Mouse (Mus musculus): ENCODE measurements around the gene Spata21. TPM values are rescaled to one million over a fixed set of nuclear protein-coding genes. Genes with fewer than 3 reads are reported as not detected.
"Not testable (repeated sequence)": the region's sequence is repeated elsewhere in the genome, so short reads cannot be mapped to it uniquely, and the experiment has no call there.

Gene Spata21
- polyA plus RNA-seq, 1 experiment from 2014 or later: not detected

DNA sequence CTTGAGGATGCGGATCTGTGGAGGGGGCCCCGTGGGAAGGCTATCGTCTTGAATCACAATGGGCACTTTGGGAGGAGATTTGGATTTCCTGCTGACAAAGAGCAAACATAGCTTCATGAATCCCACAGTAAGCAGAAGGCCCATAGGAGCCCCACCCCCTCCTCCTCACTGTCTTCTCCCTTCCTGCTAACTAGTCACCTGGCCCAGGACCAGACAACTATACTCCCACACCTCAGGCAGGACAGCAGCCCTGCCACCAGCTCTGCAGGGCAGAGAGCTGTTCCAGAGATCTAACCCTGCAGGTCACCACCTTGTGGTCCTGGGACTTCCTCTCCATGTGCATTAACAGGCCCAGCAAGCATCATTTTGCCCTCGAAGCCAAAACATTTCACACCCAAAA is 30.6 kb downstream of the Spata21 start:
- 71% methylated on average over 4 of the region's 4 CpGs for WGBS

DNA sequence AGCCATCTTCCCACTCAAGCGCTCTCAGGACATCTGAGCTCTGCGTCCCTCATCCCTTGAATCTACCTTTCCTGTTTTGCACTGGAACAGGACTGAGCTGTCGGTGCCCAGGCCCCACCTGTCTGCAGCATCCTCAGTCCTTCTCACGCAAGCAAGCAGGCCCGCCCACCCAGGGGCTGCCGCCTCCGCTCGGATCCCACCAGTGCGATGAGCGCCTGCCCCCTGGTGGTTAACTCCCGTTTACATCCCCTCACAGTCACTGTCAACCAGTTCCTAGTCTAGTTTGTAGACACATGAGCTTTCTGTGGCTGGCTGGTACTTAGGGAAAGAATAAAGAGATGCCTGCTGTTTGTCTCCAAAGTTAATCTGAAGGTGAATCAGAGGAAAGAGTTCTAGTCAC is 32.6 kb downstream of the Spata21 start:
- 32% methylated on average over 11 of the region's 11 CpGs for WGBS
- Histone ChIP-seq H3K9me3 (no peaks in the 10 kb centered on the region), H3K4me3 (no peak overlapping the region), H3K27ac (no peak overlapping the region), H3K27me3 (ENCODE audit: insufficient read depth, poor library complexity, severe bottlenecking) (no peaks in the 10 kb centered on the region), H3K36me3 (peaks cover 36% of the 10 kb centered on the region), H3K4me1 (peaks cover 69% of the 10 kb centered on the region)
- DNase-seq (ENCODE audit: low spot score): no peak

More for the DNA sequence above, 30.6 kb downstream of the Spata21 start:
- H3K4me3 ChIP-seq: no peak overlapping the region
- peaks cover 55% of the 10 kb centered on the region for H3K36me3 ChIP-seq
- no peaks in the 10 kb centered on the region for H3K9me3 ChIP-seq
- H3K27me3 ChIP-seq (ENCODE audit: insufficient read depth, poor library complexity, severe bottlenecking): no peaks in the 10 kb centered on the region
- 0 out of 2 replicates have a peak overlapping the region, but pooled peaks have one; percentile 38 for H3K27ac ChIP-seq
- no peak for DNase-seq (ENCODE audit: low spot score)
- peaks cover 63% of the 10 kb centered on the region for H3K4me1 ChIP-seq

- Histone ChIP-seq H3K9me3 (no peaks in the 10 kb centered on the region), H3K27me3 (ENCODE audit: insufficient read depth, poor library complexity, severe bottlenecking) (no peaks in the 10 kb centered on the region), H3K27ac (no peak overlapping the region), H3K36me3 (peaks cover 17% of the 10 kb centered on the region), H3K4me1 (peaks cover 71% of the 10 kb centered on the region), H3K4me3 (no peak overlapping the region)
- WGBS: 79% methylated on average over 7 of the region's 7 CpGs
- DNase-seq (ENCODE audit: low spot score): no peak
Observed at GRCm38 (mm10) chr4:141122663-141123062, 34.5 kb downstream of the Spata21 start.

DNA sequence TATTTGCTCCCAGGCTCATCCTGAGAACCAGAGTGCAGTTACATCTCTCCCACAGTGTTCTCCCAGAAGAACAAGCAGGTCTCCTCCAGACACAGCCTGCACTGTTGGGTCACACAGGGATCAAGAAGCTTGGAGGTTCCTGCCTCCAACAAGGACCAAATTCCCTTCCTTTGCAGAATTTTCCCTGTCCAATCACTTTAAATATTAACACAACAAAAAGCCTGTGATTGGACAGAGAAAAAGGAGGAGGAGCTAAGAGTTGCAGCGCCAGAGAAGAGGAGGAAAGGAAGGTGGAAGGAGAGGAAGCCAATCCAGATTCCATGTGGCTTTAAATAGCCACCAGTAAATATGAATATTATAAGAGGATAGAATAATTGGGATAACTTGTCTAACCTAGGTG is 34.9 kb downstream of the Spata21 start:
- Histone ChIP-seq H3K27me3 (ENCODE audit: insufficient read depth, poor library complexity, severe bottlenecking) (no peaks in the 10 kb centered on the region), H3K4me1 (peaks cover 71% of the 10 kb centered on the region), H3K9me3 (no peaks in the 10 kb centered on the region), H3K27ac (no peak overlapping the region), H3K36me3 (peaks cover 14% of the 10 kb centered on the region), H3K4me3 (no peak overlapping the region)
- 29% methylated on average over 1 of the region's 1 CpGs for WGBS
- DNase-seq (ENCODE audit: low spot score): no peak

DNA sequence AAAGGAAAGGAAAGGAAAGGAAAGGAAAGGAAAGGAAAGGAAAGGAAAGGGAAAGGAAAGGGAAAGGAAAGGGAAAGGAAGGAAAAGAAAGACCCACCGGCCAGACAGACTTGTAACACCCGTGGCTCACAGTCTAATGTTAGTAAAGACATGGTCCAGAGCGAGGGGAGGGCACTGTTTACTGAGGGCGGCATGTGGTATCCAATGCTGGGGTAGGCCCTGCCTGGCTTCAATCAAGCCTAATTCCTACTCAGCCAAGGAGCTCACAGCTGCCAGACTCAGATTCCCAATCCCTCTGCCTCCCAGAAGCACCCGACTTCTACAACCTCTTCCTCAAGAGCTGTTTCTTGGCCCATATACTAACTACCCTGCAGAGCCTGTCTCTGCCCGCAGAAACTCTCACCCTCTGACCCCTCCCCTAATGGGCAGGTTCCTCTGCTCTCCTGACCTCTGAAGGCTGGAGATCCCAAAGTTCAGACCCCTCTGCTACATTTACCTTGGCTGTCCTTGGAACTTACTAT is 41.1 kb downstream of the Spata21 start:
- H3K9me3 ChIP-seq: no peaks in the 10 kb centered on the region
- no peaks in the 10 kb centered on the region for H3K27me3 ChIP-seq (ENCODE audit: insufficient read depth, poor library complexity, severe bottlenecking)
- WGBS: 56% methylated on average over 6 of the region's 6 CpGs
- H3K27ac ChIP-seq: no peak overlapping the region
- H3K4me1 ChIP-seq: peaks cover 63% of the 10 kb centered on the region
- H3K4me3 ChIP-seq: no peak overlapping the region
- H3K36me3 ChIP-seq: peaks cover 5% of the 10 kb centered on the region
- DNase-seq (ENCODE audit: low spot score): no peak

- Histone ChIP-seq H3K27ac (peak overlapping the region; percentile 67; the same call in 1 of the 2 replicates), H3K4me3 (no peak overlapping the region), H3K27me3 (ENCODE audit: insufficient read depth, poor library complexity, severe bottlenecking) (no peaks in the 10 kb centered on the region), H3K36me3 (peaks cover 12% of the 10 kb centered on the region), H3K9me3 (no peaks in the 10 kb centered on the region), H3K4me1 (peaks cover 61% of the 10 kb centered on the region)
- WGBS: 86% methylated on average over 6 of the region's 6 CpGs
- DNase-seq (ENCODE audit: low spot score): no peak
Observed at GRCm38 (mm10) chr4:141130704-141131342, 42.7 kb downstream of the Spata21 start.

- 73% methylated on average over 5 of the region's 5 CpGs for WGBS
- Histone ChIP-seq H3K4me1 (peaks cover 63% of the 10 kb centered on the region), H3K27me3 (ENCODE audit: insufficient read depth, poor library complexity, severe bottlenecking) (no peaks in the 10 kb centered on the region), H3K9me3 (no peaks in the 10 kb centered on the region), H3K4me3 (no peak overlapping the region), H3K36me3 (peaks cover 12% of the 10 kb centered on the region), H3K27ac (peak overlapping the region; percentile 43; the same call in 1 of the 2 replicates)
- no peak for DNase-seq (ENCODE audit: low spot score)
Observed at GRCm38 (mm10) chr4:141131531-141132061, 43.5 kb downstream of the Spata21 start.

- 57% methylated on average over 8 of the region's 8 CpGs for WGBS
- H3K9me3 ChIP-seq: no peaks in the 10 kb centered on the region
- H3K4me1 ChIP-seq: peaks cover 68% of the 10 kb centered on the region
- no peak for DNase-seq (ENCODE audit: low spot score)
- peak overlapping the region; percentile 43 for H3K27ac ChIP-seq
- H3K27me3 ChIP-seq (ENCODE audit: insufficient read depth, poor library complexity, severe bottlenecking): no peaks in the 10 kb centered on the region
- H3K36me3 ChIP-seq: peaks cover 12% of the 10 kb centered on the region
- no peak overlapping the region for H3K4me3 ChIP-seq
Observed at GRCm38 (mm10) chr4:141132191-141132590, 44.1 kb downstream of the Spata21 start.

- Histone ChIP-seq H3K4me1 (peaks cover 74% of the 10 kb centered on the region), H3K36me3 (peaks cover 12% of the 10 kb centered on the region), H3K4me3 (no peak overlapping the region), H3K9me3 (no peaks in the 10 kb centered on the region), H3K27me3 (ENCODE audit: insufficient read depth, poor library complexity, severe bottlenecking) (no peaks in the 10 kb centered on the region), H3K27ac (no peak overlapping the region)
- WGBS: 65% methylated on average over 8 of the region's 8 CpGs
- DNase-seq (ENCODE audit: low spot score): no peak
Observed at GRCm38 (mm10) chr4:141133227-141133626, 45.1 kb downstream of the Spata21 start.

GRCm38 (mm10) chr4:141134031-141134441 is 45.9 kb downstream of the Spata21 start:
- H3K4me1 ChIP-seq: peaks cover 78% of the 10 kb centered on the region
- no peak for DNase-seq (ENCODE audit: low spot score)
- peak overlapping the region; percentile 62; the same call in 1 of the 2 replicates for H3K27ac ChIP-seq
- peaks cover 12% of the 10 kb centered on the region for H3K36me3 ChIP-seq
- H3K27me3 ChIP-seq (ENCODE audit: insufficient read depth, poor library complexity, severe bottlenecking): no peaks in the 10 kb centered on the region
- 54% methylated on average over 8 of the region's 8 CpGs for WGBS
- no peaks in the 10 kb centered on the region for H3K9me3 ChIP-seq
- H3K4me3 ChIP-seq: no peak overlapping the region

GRCm38 (mm10) chr4:141134751-141135530 is 46.8 kb downstream of the Spata21 start:
- Histone ChIP-seq H3K36me3 (peaks cover 12% of the 10 kb centered on the region), H3K27me3 (ENCODE audit: insufficient read depth, poor library complexity, severe bottlenecking) (no peaks in the 10 kb centered on the region), H3K4me1 (peaks cover 72% of the 10 kb centered on the region), H3K9me3 (no peaks in the 10 kb centered on the region), H3K4me3 (0 out of 2 replicates have a peak overlapping the region, but pooled peaks have one; percentile 12), H3K27ac (peak overlapping the region; percentile 62)
- DNase-seq (ENCODE audit: low spot score): peak; percentile 74
- WGBS: 74% methylated on average over 20 of the region's 20 CpGs

GRCm38 (mm10) chr4:141136126-141136525 is 48.0 kb downstream of the Spata21 start:
- Histone ChIP-seq H3K27ac (peak overlapping the region; percentile 8; the same call in 1 of the 2 replicates), H3K4me1 (peaks cover 64% of the 10 kb centered on the region), H3K27me3 (ENCODE audit: insufficient read depth, poor library complexity, severe bottlenecking) (no peaks in the 10 kb centered on the region), H3K4me3 (no peak overlapping the region), H3K9me3 (no peaks in the 10 kb centered on the region), H3K36me3 (peaks cover 9% of the 10 kb centered on the region; the same call in 1 of the 2 replicates)
- DNase-seq (ENCODE audit: low spot score): no peak
- 78% methylated on average over 7 of the region's 7 CpGs for WGBS

- H3K9me3 ChIP-seq; DNase-seq (ENCODE audit: low spot score); H3K27me3 ChIP-seq (ENCODE audit: insufficient read depth, poor library complexity, severe bottlenecking); H3K27ac ChIP-seq; H3K36me3 ChIP-seq: not testable (repeated sequence)
- WGBS: 87% methylated on average over 3 of the region's 3 CpGs
- Histone ChIP-seq H3K4me3 (peak overlapping the region; percentile 84; the same call in 1 of the 2 replicates), H3K4me1 (peaks cover 48% of the 10 kb centered on the region)
Observed at GRCm38 (mm10) chr4:141137740-141138139, 49.6 kb downstream of the Spata21 start.

All from heart, embryonic 10.5 days (tissue).